Mouse (Mus musculus): ENCODE results near the gene Lasp1.

DNA sequence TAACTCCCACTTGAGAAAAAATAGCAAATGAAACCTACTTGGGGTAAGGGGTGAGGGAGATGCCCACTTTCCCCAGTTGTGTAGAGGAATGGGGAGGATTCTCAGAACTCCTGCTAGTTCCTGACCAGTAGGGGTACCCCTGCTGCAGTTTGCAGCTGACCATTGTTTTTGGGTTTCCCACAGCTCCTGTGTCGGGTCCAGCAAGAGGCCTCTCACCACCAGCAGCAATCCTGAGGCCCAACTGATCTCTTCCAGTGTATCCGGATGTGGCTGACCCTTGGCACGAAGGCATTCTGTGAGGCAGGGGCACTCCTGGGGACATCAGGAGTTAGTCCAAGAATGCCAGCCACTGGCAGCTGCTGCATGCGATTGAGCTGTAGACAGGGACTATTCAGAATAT lies 43.2 kb downstream of the Lasp1 start:
- TF ChIP-seq EP300 (optimal IDR thresholded peaks at IDR 0.05) (no peak), CTCF (IDR thresholded peaks at IDR 0.05; ENCODE audit: low read depth) (no peak)

Data from stomach, postnatal 0 days (tissue).